Mouse (Mus musculus) embryonic fibroblast, embryonic 13.5 days (primary cell): Measurements from ENCODE around the gene Tuba1c.

Experiments
- CTCF ChIP-seq: IDR thresholded peaks from 2 replicates; pipeline ENCODE4 v1.5.1; 2011; ENCODE audit warnings: mild to moderate bottlenecking, control low read depth, low read length, moderate library complexity, borderline replicate concordance; ENCODE audit not compliant: insufficient read depth
- POLR2A ChIP-seq: IDR thresholded peaks from 2 replicates; pipeline ENCODE4 v1.6.1; 2011; ENCODE audit warnings: low read depth, mild to moderate bottlenecking, control low read depth, low read length, moderate library complexity

- TF ChIP-seq CTCF, result no peak
- peak; percentile 94 for TF ChIP-seq POLR2A
Observed at GRCm38 (mm10) chr15:99074600-99075333, 45.1 kb downstream of the Tuba1c start.
